Mouse (Mus musculus) C2C12 (cell line): ENCODE data around the gene Rpl12.

Experiments used
- CTCF ChIP-seq: IDR thresholded peaks from one replicate; pipeline ENCODE4 v1.5.1; 2011; ENCODE audit not compliant: control insufficient read depth, insufficient read depth, insufficient read length
- MAX ChIP-seq: IDR thresholded peaks from one replicate; pipeline ENCODE4 v1.6.1; 2011; ENCODE audit warnings: mild to moderate bottlenecking, control low read depth

DNA sequence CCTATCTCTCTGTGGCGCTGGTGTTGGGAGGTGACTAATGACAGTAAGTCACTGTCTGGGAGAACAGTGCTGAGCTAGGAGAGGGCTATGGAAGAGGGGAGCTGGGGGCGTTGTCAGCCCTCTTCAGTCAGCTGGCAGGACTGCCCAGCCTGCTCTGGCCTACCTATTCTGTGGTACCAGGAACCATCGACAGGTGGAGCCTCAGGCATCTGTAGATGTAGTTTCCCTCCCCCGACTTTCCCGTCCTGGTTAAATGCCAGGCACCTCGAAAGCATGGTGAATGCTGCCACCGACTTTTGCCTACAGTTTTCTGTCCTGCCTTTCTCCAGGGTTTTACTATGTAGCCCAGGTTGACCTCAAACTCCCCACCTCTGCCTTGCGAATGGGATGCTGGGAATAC is 4.0 kb upstream of the Rpl12 start:
- TF ChIP-seq CTCF (no peak), MAX (no peak)
